Mouse (Mus musculus) forebrain, embryonic 11.5 days (tissue): ENCODE data around the gene Gpr171. TPM values are rescaled to one million over a fixed set of nuclear protein-coding genes. Genes with fewer than 3 reads are reported as not detected.
"Not testable (repeated sequence)": the region's sequence is repeated elsewhere in the genome, so short reads cannot be mapped to it uniquely, and the experiment has no call there.

Experiments used
- ATAC-seq: fragments of 200-750 bp; cut with Nextera tagmentation; replicated peaks from 2 replicates; pipeline ENCODE4 v1.8.0; 2017; ENCODE audit warnings: moderate TSS enrichment; ENCODE audit not compliant: low FRiP score
- DNase-seq: peaks from one replicate; pipeline ENCODE4 v3.0.0-alpha.2; 2017; ENCODE audit warnings: low spot score
- H3K27ac ChIP-seq: fragments of 300-500 bp; sonication (generic); 2 replicates; pipeline ENCODE4 v1.5.1; 2014; ENCODE audit warnings: low read depth, low read length
- H3K27me3 ChIP-seq: fragments of 300-500 bp; sonication (generic); 2 replicates; pipeline ENCODE4 v1.6.1; 2014; ENCODE audit warnings: mild to moderate bottlenecking, low read length, mixed read lengths; ENCODE audit not compliant: control insufficient read depth, insufficient read depth
- H3K36me3 ChIP-seq: fragments of 300-500 bp; sonication (generic); 2 replicates; pipeline ENCODE4 v1.6.1; 2014; ENCODE audit warnings: mild to moderate bottlenecking, low read length, moderate library complexity, mixed read lengths; ENCODE audit not compliant: control insufficient read depth, insufficient read depth
- H3K4me1 ChIP-seq: fragments of 300-500 bp; sonication (generic); replicated peaks from 2 replicates; pipeline ENCODE4 v1.6.1; 2014; ENCODE audit warnings: low read length, mixed read lengths; ENCODE audit not compliant: control insufficient read depth, insufficient read depth
- H3K4me2 ChIP-seq: fragments of 300-500 bp; sonication (generic); 2 replicates; pipeline ENCODE4 v1.6.1; 2014; ENCODE audit warnings: low read depth, mild to moderate bottlenecking, low read length, moderate library complexity, mixed read lengths; ENCODE audit not compliant: severe bottlenecking
- H3K4me3 ChIP-seq: fragments of 300-500 bp; sonication (generic); 2 replicates; pipeline ENCODE4 v1.5.1; 2014; ENCODE audit warnings: low read depth, low read length
- H3K9ac ChIP-seq: fragments of 300-500 bp; sonication (generic); 2 replicates; pipeline ENCODE4 v1.6.1; 2014; ENCODE audit warnings: low read length
- H3K9me3 ChIP-seq: fragments of 300-500 bp; sonication (generic); 2 replicates; pipeline ENCODE4 v1.6.1; 2016; ENCODE audit warnings: low read length, mixed read lengths; ENCODE audit not compliant: control insufficient read depth
- WGBS: fragments of 180-500 bp; shearing (Covaris S2); extraction: QIAGEN DNeasy Blood & Tissue Kit; methylation state at CpG from one replicate; pipeline ENCODE4 v1.1.7; 2014; 5-methylcytosine and 5-hydroxymethylcytosine counted together
- polyA plus RNA-seq: library from polyadenylated mRNA; unstranded; fragments of >200 nt; fragmentation: Nextera tagmentation; extraction: Ambion mirVana; gene quantifications from 2 replicates; pipeline ENCODE4 v1.2.1, GENCODE M21; 2014

The Gpr171 gene
- polyA plus RNA-seq, 1 experiment from 2014 or later = 1.7 TPM

- no peak for ATAC-seq
Observed at GRCm38 (mm10) chr3:59078585-59078984, 23.0 kb downstream of the Gpr171 start.

GRCm38 (mm10) chr3:59077278-59077677 lies 24.3 kb downstream of the Gpr171 start:
- WGBS = 56% methylated on average over 4 of the region's 4 CpGs
- no peak for DNase-seq
- no peak overlapping the region for H3K4me2 ChIP-seq
- H3K27me3 ChIP-seq = no peaks in the 10 kb centered on the region
- no peaks in the 10 kb centered on the region for H3K9me3 ChIP-seq
- H3K9ac ChIP-seq = no peak overlapping the region
- H3K36me3 ChIP-seq = no peaks in the 10 kb centered on the region
- H3K27ac ChIP-seq = no peak overlapping the region
- ATAC-seq = no peak
- H3K4me1 ChIP-seq = 0 out of 2 replicates have a peak, but pooled peaks cover 3% of the 10 kb centered on the region
- no peak overlapping the region for H3K4me3 ChIP-seq

More at GRCm38 (mm10) chr3:59078585-59078984, 23.0 kb downstream of the Gpr171 start:
- Histone ChIP-seq H3K9ac (no peak overlapping the region), H3K9me3 (no peaks in the 10 kb centered on the region), H3K27ac (no peak overlapping the region), H3K36me3 (no peaks in the 10 kb centered on the region), H3K27me3 (no peaks in the 10 kb centered on the region), H3K4me2 (no peak overlapping the region), H3K4me1 (0 out of 2 replicates have a peak, but pooled peaks cover 3% of the 10 kb centered on the region), H3K4me3 (no peak overlapping the region)
- WGBS = 88% methylated on average over 11 of the region's 11 CpGs
- DNase-seq = no peak

- H3K4me3 ChIP-seq, H3K4me2 ChIP-seq, H3K27ac ChIP-seq, H3K27me3 ChIP-seq, H3K4me1 ChIP-seq, DNase-seq, H3K9me3 ChIP-seq, H3K36me3 ChIP-seq, ATAC-seq, H3K9ac ChIP-seq: not testable (repeated sequence)
- WGBS = 84% methylated on average over 1 of the region's 1 CpGs
Observed at GRCm38 (mm10) chr3:59069071-59069470, 32.5 kb downstream of the Gpr171 start.

- H3K36me3 ChIP-seq = no peaks in the 10 kb centered on the region
- ATAC-seq = no peak
- no peaks in the 10 kb centered on the region for H3K9me3 ChIP-seq
- H3K4me2 ChIP-seq = no peak overlapping the region
- no peaks in the 10 kb centered on the region for H3K27me3 ChIP-seq
- no peak overlapping the region for H3K4me3 ChIP-seq
- H3K4me1 ChIP-seq = no peaks in the 10 kb centered on the region
- H3K27ac ChIP-seq = no peak overlapping the region
- DNase-seq = no peak
- H3K9ac ChIP-seq = no peak overlapping the region
- 86% methylated on average over 8 of the region's 8 CpGs for WGBS
Observed at GRCm38 (mm10) chr3:59066558-59067294, 34.9 kb downstream of the Gpr171 start.

GRCm38 (mm10) chr3:59065937-59066336 lies 35.7 kb downstream of the Gpr171 start:
- H3K9me3 ChIP-seq = no peaks in the 10 kb centered on the region
- no peak overlapping the region for H3K27ac ChIP-seq
- no peaks in the 10 kb centered on the region for H3K36me3 ChIP-seq
- H3K4me2 ChIP-seq = no peak overlapping the region
- no peak overlapping the region for H3K9ac ChIP-seq
- 88% methylated on average over 3 of the region's 3 CpGs for WGBS
- DNase-seq (no peak), ATAC-seq (no peak)
- no peaks in the 10 kb centered on the region for H3K4me1 ChIP-seq
- no peaks in the 10 kb centered on the region for H3K27me3 ChIP-seq
- no peak overlapping the region for H3K4me3 ChIP-seq

- no peaks in the 10 kb centered on the region for H3K4me1 ChIP-seq
- ATAC-seq = no peak
- H3K4me2 ChIP-seq = no peak overlapping the region
- H3K4me3 ChIP-seq = no peak overlapping the region
- no peaks in the 10 kb centered on the region for H3K9me3 ChIP-seq
- no peak overlapping the region for H3K27ac ChIP-seq
- H3K27me3 ChIP-seq = no peaks in the 10 kb centered on the region
- 89% methylated on average over 4 of the region's 4 CpGs for WGBS
- DNase-seq = no peak
- no peaks in the 10 kb centered on the region for H3K36me3 ChIP-seq
- H3K9ac ChIP-seq = no peak overlapping the region
Observed at GRCm38 (mm10) chr3:59063431-59063830, 38.2 kb downstream of the Gpr171 start.

GRCm38 (mm10) chr3:59062141-59062540 lies 39.5 kb downstream of the Gpr171 start:
- Histone ChIP-seq H3K36me3 (no peaks in the 10 kb centered on the region), H3K4me2 (no peak overlapping the region), H3K27me3 (no peaks in the 10 kb centered on the region), H3K9ac (no peak overlapping the region), H3K27ac (no peak overlapping the region), H3K4me1 (no peaks in the 10 kb centered on the region), H3K9me3 (no peaks in the 10 kb centered on the region), H3K4me3 (no peak overlapping the region)
- DNase-seq (no peak), ATAC-seq (no peak)
- WGBS = 71% methylated on average over 5 of the region's 5 CpGs

GRCm38 (mm10) chr3:59060131-59060530 lies 41.5 kb downstream of the Gpr171 start:
- DNase-seq = no peak
- Histone ChIP-seq H3K9ac (no peak overlapping the region), H3K27me3 (no peaks in the 10 kb centered on the region), H3K27ac (no peak overlapping the region), H3K4me1 (no peaks in the 10 kb centered on the region), H3K4me3 (no peak overlapping the region), H3K9me3 (no peaks in the 10 kb centered on the region), H3K36me3 (no peaks in the 10 kb centered on the region), H3K4me2 (no peak overlapping the region)
- ATAC-seq = no peak
- 87% methylated on average over 7 of the region's 7 CpGs for WGBS

GRCm38 (mm10) chr3:59059022-59059541 lies 42.5 kb downstream of the Gpr171 start:
- Histone ChIP-seq H3K4me3 (no peak overlapping the region), H3K4me2 (no peak overlapping the region), H3K27me3 (no peaks in the 10 kb centered on the region), H3K9me3 (no peaks in the 10 kb centered on the region), H3K36me3 (no peaks in the 10 kb centered on the region), H3K9ac (no peak overlapping the region), H3K4me1 (no peaks in the 10 kb centered on the region), H3K27ac (no peak overlapping the region)
- 2% methylated on average over 7 of the region's 7 CpGs for WGBS
- DNase-seq (peak; percentile 72), ATAC-seq (peak; percentile 78)
